Mouse (Mus musculus): Measurements from ENCODE around the gene Nupl1.

DNA sequence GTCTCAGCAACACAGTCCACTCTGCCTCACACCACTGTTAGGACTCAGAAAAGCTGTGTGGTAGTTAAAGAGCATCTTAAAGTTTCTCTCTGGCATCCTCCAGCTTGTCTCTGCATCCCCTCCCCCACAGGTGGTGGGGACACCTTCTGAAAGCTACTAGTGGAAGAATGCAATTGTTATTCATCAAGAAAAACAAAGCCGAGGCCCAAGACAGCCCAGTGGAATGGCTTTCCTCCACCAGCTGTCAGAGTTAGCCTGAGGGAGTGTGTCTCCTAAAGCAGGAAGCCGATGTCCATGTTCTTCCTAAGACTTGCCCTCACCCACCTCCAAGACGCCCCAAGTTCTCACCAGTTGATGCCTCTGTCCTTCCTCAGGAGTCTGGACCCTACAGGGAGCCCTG is 102.3 kb downstream of the Nupl1 start:
- TF ChIP-seq EP300 (IDR thresholded peaks at IDR 0.05; ENCODE audit: low read depth): no peak
- TF ChIP-seq CTCF (IDR thresholded peaks at IDR 0.05; ENCODE audit: low read depth): no peak

Data from liver, embryonic 14.5 days (tissue).